Mouse (Mus musculus) lung, embryonic 16.5 days (tissue): ENCODE results near the gene Gabbr1. TPM values are rescaled to one million over a fixed set of nuclear protein-coding genes. Genes with fewer than 3 reads are reported as not detected.
A peak's percentile ranks its signal among the peaks of the same experiment; 100 is the strongest.

Experiments used
- ATAC-seq: fragments of 200-750 bp; cut with Nextera tagmentation; 2 replicates; pipeline ENCODE4 v1.8.0; 2017; ENCODE audit warnings: low read depth, mild to moderate bottlenecking, moderate library complexity
- H3K27ac ChIP-seq: fragments of 300-500 bp; sonication (generic); 2 replicates; pipeline ENCODE4 v1.5.1; 2014; ENCODE audit warnings: mild to moderate bottlenecking, control low read depth, low read length
- H3K27me3 ChIP-seq: fragments of 300-500 bp; sonication (generic); 2 replicates; pipeline ENCODE4 v1.6.1; 2014; ENCODE audit warnings: low read depth, low read length, mixed read lengths; ENCODE audit not compliant: control insufficient read depth, insufficient read depth
- H3K36me3 ChIP-seq: fragments of 300-500 bp; sonication (generic); 2 replicates; pipeline ENCODE4 v1.6.1; 2014; ENCODE audit warnings: low read length; ENCODE audit not compliant: control insufficient read depth, insufficient read depth
- H3K4me1 ChIP-seq: fragments of 300-500 bp; sonication (generic); replicated peaks from 2 replicates; pipeline ENCODE4 v1.6.1; 2014; ENCODE audit warnings: low read length, mixed read lengths; ENCODE audit not compliant: control insufficient read depth, insufficient read depth
- H3K4me2 ChIP-seq: fragments of 300-500 bp; sonication (generic); 2 replicates; pipeline ENCODE4 v1.6.1; 2014; ENCODE audit warnings: low read depth, low read length, control low read depth
- H3K4me3 ChIP-seq: fragments of 300-500 bp; sonication (generic); 2 replicates; pipeline ENCODE4 v1.5.1; 2014; ENCODE audit warnings: mild to moderate bottlenecking, low read length, control low read depth
- H3K9ac ChIP-seq: fragments of 300-500 bp; sonication (generic); 2 replicates; pipeline ENCODE4 v1.6.1; 2014; ENCODE audit warnings: low read length, control low read depth
- H3K9me3 ChIP-seq: fragments of 300-500 bp; sonication (generic); 2 replicates; pipeline ENCODE4 v1.6.1; 2016; ENCODE audit warnings: low read length; ENCODE audit not compliant: control insufficient read depth
- WGBS: fragments of 180-500 bp; shearing (Covaris S2); extraction: QIAGEN DNeasy Blood & Tissue Kit; methylation state at CpG from one replicate; pipeline ENCODE4 v1.1.7; 2014; 5-methylcytosine and 5-hydroxymethylcytosine counted together
- polyA plus RNA-seq: library from polyadenylated mRNA; unstranded; fragments of >200 nt; fragmentation: Nextera tagmentation; extraction: Ambion mirVana; gene quantifications from 2 replicates; pipeline ENCODE4 v1.2.1, GENCODE M21; 2015

The Gabbr1 gene
- polyA plus RNA-seq, 1 experiment from 2014 or later, result 5.6 TPM

DNA sequence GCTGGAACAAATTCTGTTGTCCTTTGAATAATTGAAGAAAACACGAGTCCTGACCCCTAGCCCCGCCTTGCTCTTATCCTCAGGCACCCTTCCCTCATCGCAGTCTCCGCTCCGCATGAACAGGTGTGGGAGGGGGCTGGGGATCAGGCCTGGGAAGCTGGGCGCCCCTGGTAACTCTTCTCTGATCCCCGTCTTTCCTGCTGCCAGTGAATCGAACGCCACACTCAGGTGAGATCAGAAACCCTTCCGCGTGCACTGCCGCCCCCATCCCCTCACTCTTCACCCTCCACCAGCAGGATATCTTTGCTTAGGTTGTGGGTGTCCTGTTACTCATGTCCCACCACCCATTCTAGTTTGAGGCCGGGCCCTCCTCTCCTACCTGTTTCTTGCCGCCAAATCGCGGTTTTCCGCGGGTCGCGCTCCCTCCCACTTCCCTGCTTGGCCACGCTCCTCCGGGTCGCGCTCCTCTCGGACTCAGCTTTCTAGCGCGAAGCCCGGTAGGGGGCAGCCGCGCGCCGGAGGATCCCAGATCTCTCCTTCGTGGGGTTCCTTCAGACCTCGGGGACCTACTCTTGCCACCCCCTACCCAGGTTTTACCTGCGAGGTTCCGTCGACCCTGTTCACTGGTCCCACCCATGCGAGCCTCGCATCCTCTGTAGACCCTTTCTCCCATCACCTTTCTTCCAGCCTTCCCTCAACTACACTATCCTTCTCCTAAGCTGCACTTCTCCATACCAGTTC, 4.0 kb downstream of the Gabbr1 start:
- ATAC-seq, result 0 out of 2 replicates have a peak, but pooled peaks have one; percentile 0
- H3K27me3 ChIP-seq, result peaks cover 6% of the 10 kb centered on the region; the same call in 1 of the 2 replicates
- 8% methylated on average over 39 of the region's 39 CpGs for WGBS
- H3K4me2 ChIP-seq, result peak overlapping the region; percentile 81
- H3K9ac ChIP-seq, result peak overlapping the region; percentile 71
- no peak overlapping the region for H3K27ac ChIP-seq
- peaks cover 26% of the 10 kb centered on the region for H3K4me1 ChIP-seq
- H3K36me3 ChIP-seq, result 0 out of 2 replicates have a peak, but pooled peaks cover 3% of the 10 kb centered on the region
- H3K4me3 ChIP-seq, result peak overlapping the region; percentile 59
- no peaks in the 10 kb centered on the region for H3K9me3 ChIP-seq

DNA sequence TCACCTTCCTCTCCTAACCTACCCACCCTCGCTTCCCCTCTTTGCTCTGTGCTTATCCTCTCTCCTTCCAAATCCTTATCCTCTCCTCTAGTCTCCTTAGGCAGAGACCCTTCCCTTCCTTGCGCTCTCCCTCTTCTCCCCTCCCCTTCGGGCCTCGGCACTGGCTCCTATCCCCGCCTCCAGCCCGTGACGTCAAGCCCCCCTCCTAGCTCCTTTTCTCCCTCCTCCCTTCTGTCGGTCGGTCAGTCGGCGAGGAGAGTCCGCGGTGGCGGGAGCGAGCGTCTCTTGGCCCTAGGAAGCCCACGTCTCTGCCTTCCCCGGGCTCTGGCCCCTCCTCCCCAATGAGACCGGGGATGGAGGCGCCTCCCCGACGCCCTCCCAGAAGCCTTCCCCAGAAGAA, 4.6 kb downstream of the Gabbr1 start:
- Histone ChIP-seq H3K4me1 (peaks cover 21% of the 10 kb centered on the region), H3K27ac (no peak overlapping the region)
- under 1% methylated on average over 22 of the region's 22 CpGs for WGBS

DNA sequence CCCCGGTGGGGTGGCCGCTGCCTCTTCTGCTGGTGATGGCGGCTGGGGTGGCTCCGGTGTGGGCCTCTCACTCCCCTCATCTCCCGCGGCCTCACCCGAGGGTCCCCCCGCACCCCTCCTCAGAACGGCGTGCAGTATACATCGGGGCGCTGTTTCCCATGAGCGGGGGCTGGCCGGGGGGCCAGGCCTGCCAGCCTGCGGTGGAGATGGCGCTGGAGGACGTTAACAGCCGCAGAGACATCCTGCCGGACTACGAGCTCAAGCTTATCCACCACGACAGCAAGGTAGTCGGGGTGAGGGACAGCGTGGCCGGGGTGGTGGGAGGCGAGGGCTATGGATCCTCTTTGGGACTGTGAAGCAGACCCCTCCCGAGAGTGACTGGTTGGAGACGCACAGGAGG, 5.1 kb downstream of the Gabbr1 start:
- no peaks in the 10 kb centered on the region for H3K9me3 ChIP-seq
- peak overlapping the region; percentile 59 for H3K4me3 ChIP-seq
- peaks cover 5% of the 10 kb centered on the region; the same call in 1 of the 2 replicates for H3K36me3 ChIP-seq
- 8% methylated on average over 23 of the region's 27 CpGs for WGBS
- peaks cover 6% of the 10 kb centered on the region; the same call in 1 of the 2 replicates for H3K27me3 ChIP-seq
- peak overlapping the region; percentile 81 for H3K4me2 ChIP-seq
- H3K4me1 ChIP-seq, result peaks cover 20% of the 10 kb centered on the region
- peak overlapping the region; percentile 71 for H3K9ac ChIP-seq
- ATAC-seq, result peak; percentile 3; the same call in 1 of the 2 replicates
- H3K27ac ChIP-seq, result no peak overlapping the region

More for the DNA sequence above, 4.6 kb downstream of the Gabbr1 start:
- Histone ChIP-seq H3K4me3 (peak overlapping the region; percentile 59), H3K36me3 (0 out of 2 replicates have a peak, but pooled peaks cover 3% of the 10 kb centered on the region), H3K27me3 (peaks cover 6% of the 10 kb centered on the region; the same call in 1 of the 2 replicates), H3K9ac (peak overlapping the region; percentile 71), H3K4me2 (peak overlapping the region; percentile 81), H3K9me3 (no peaks in the 10 kb centered on the region)
- ATAC-seq, result peak; percentile 46

DNA sequence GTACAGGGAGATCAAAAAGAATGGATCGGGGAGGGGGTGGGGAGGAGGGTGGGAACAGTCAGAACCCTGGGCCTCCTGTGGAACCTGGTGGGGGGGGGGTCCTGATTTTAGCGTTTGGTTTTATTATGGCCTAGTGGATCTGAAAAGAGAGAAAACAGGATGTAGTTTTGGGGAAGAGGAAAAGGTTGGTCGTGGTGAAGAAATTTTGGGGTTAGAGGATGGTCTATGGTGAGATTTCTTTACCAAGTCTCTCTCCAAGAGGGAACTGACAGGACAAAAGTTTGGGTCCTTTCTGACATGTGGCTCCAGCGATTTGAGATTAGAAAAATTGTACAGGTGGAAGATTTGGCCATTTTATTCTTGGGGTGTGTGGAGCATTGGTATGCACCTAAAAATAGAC, 6.0 kb downstream of the Gabbr1 start:
- no peak overlapping the region for H3K4me2 ChIP-seq
- H3K4me1 ChIP-seq, result peaks cover 18% of the 10 kb centered on the region
- WGBS, result 59% methylated on average over 4 of the region's 4 CpGs
- H3K27me3 ChIP-seq, result peaks cover 6% of the 10 kb centered on the region; the same call in 1 of the 2 replicates
- H3K4me3 ChIP-seq, result no peak overlapping the region
- no peaks in the 10 kb centered on the region for H3K9me3 ChIP-seq
- H3K9ac ChIP-seq, result no peak overlapping the region
- no peak overlapping the region for H3K27ac ChIP-seq
- peaks cover 12% of the 10 kb centered on the region for H3K36me3 ChIP-seq
- ATAC-seq, result no peak

DNA sequence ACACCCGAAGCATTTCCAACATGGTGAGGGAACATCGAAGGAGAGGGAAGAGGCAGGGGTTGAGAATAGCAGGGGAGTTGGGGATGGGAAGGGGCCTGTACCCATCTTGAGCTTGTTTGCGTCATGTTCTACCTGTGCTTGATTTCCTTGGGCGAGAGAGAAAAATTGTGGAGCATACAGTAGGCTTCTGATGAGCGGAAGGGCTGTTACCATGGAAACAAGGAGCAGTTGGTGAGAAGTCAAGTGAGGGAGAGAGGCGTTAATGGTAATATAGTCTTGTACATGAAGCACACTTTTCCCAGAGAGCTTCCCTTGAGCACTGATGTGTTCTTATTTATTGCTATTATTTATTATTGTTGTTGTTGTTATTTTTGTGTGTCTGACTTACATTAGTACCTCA, 11.2 kb downstream of the Gabbr1 start:
- 78% methylated on average over 6 of the region's 6 CpGs for WGBS
- no peak for ATAC-seq
- Histone ChIP-seq H3K4me1 (no peaks in the 10 kb centered on the region), H3K36me3 (peaks cover 23% of the 10 kb centered on the region), H3K4me3 (no peak overlapping the region), H3K27ac (no peak overlapping the region), H3K27me3 (no peaks in the 10 kb centered on the region), H3K9me3 (no peaks in the 10 kb centered on the region), H3K4me2 (no peak overlapping the region), H3K9ac (no peak overlapping the region)

DNA sequence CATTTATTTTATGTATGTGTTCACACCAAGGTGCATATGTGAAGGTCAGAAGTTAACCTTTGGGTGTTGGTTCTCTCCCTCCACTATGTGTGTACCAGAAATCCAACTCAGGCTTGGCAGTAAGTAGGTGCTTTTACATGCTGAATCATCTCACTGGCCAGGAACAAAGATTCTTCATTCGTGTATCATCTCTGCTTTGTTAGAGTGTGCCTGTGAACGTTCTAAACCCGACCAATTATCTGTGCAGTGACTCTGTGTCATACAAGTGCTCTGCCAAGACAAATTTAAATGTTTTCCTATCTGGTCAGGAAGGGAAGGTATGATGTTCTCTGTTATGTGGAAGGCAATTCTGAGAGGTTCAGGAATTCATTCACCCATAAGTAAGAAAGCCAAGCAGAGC, 15.7 kb downstream of the Gabbr1 start:
- no peak for ATAC-seq
- 81% methylated on average over 3 of the region's 3 CpGs for WGBS
- Histone ChIP-seq H3K27me3 (no peaks in the 10 kb centered on the region), H3K4me1 (no peaks in the 10 kb centered on the region), H3K36me3 (peaks cover 35% of the 10 kb centered on the region), H3K9ac (no peak overlapping the region), H3K27ac (no peak overlapping the region), H3K4me2 (no peak overlapping the region), H3K9me3 (no peaks in the 10 kb centered on the region), H3K4me3 (no peak overlapping the region)

DNA sequence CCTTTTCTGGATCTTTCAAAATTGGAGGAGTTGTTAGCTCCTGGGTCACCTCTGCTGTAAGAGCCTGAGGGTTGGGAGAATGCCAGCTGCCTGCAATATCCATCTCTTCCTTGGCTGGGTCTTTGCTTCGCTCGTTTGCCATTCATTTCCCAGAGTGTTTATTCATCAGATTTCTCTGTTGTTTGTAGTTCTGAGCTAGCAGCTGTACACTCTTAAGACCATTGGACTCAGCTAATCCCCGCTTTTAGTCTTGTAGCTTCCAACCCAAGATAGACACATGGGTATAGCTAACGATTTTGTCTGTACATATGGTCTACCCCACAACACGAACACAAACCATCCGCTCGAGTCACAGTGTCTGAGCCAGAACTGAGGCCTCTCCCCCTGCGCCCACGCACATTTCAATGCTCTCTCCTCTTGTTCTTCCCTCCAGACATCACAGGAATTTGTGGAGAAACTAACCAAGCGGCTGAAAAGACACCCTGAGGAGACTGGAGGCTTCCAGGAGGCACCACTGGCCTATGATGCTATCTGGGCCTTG, 16.4 kb downstream of the Gabbr1 start:
- Histone ChIP-seq H3K4me1 (no peaks in the 10 kb centered on the region), H3K36me3 (peaks cover 35% of the 10 kb centered on the region), H3K4me2 (no peak overlapping the region), H3K27ac (no peak overlapping the region), H3K4me3 (no peak overlapping the region), H3K9ac (no peak overlapping the region), H3K9me3 (no peaks in the 10 kb centered on the region), H3K27me3 (no peaks in the 10 kb centered on the region)
- WGBS, result 84% methylated on average over 10 of the region's 10 CpGs
- no peak for ATAC-seq

DNA sequence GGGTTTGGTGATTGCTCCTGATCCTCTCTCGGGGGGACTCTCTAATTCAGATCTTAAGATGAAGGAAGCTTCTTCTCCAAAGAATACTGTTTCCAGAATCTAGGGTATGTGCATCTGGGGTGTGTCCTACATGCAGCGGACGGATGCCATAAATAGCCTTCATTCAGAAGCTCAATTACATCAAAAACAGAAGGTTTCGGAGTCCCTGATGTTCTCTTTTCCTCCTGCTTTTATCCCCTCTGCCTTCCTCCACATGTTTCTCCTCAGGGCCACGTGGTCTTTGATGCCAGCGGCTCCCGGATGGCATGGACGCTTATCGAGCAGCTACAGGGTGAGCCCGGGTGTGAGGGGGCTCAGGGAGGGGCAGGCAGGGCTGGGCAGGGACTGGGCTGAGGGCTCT, 17.3 kb downstream of the Gabbr1 start:
- no peak for ATAC-seq
- Histone ChIP-seq H3K4me3 (no peak overlapping the region), H3K4me1 (no peaks in the 10 kb centered on the region), H3K9me3 (no peaks in the 10 kb centered on the region), H3K4me2 (no peak overlapping the region), H3K27me3 (no peaks in the 10 kb centered on the region), H3K27ac (no peak overlapping the region), H3K36me3 (peaks cover 43% of the 10 kb centered on the region), H3K9ac (no peak overlapping the region)
- 70% methylated on average over 10 of the region's 10 CpGs for WGBS

DNA sequence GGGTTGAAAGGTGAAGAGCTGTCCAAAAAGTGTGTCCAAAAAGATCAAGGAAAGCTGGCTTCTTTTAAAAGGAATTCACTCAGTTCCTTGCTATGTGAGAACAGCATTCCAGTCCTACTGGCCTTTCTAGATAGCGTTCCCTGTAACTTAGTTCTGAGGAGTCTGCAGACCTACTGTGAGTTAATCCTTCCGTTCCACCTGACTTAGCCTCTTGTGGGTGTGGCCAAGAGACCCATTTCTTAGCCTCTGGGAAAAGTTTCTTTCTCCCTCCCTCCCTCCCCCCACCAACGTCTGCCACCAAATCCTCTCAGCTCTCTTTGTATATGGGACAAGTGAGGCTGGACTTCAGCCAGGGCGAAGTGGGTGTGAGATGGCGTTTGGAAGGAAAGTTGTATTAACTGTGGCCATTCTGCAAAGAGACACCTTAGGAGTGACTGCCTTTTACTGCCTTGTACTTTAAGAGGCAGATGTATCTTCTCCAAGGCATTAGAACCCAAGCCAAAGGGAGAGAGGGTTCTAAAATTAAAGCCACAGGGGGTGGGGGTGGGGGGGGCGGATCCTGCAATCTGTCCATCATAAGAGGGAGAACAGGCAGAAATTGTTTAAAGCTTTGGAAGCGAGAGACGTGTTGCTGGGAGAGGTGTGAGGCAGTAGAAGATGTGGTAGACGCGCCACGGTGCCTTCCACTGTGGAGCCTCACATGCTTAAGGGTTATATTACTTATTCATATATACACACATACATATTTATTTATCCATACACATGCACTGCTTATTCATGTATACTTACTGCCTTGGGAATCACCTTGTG, 18.1 kb downstream of the Gabbr1 start:
- Histone ChIP-seq H3K36me3 (peaks cover 44% of the 10 kb centered on the region), H3K27me3 (no peaks in the 10 kb centered on the region), H3K9me3 (no peaks in the 10 kb centered on the region), H3K4me1 (no peaks in the 10 kb centered on the region), H3K27ac (no peak overlapping the region), H3K4me2 (no peak overlapping the region), H3K9ac (no peak overlapping the region), H3K4me3 (no peak overlapping the region)
- peak; percentile 52 for ATAC-seq
- WGBS, result 63% methylated on average over 11 of the region's 11 CpGs
